Mouse (Mus musculus) intestine, embryonic 14.5 days (tissue): ENCODE data around the gene Fam174b. TPM values are rescaled to one million over a fixed set of nuclear protein-coding genes. Genes with fewer than 3 reads are reported as not detected.

Source experiments
- ATAC-seq: fragments of 200-750 bp; cut with Nextera tagmentation; replicated peaks from 2 replicates; pipeline ENCODE4 v1.8.0; 2017; ENCODE audit warnings: low read depth, moderate number of reproducible peaks, moderate TSS enrichment, moderate library complexity; ENCODE audit not compliant: low FRiP score, low TSS enrichment
- DNase-seq: peaks from one replicate; pipeline ENCODE4 v3.0.0-alpha.2; 2018; ENCODE audit warnings: low spot score
- H3K27ac ChIP-seq: fragments of 300-500 bp; sonication (generic); 2 replicates; pipeline ENCODE4 v1.5.1; 2014; ENCODE audit warnings: low read depth, mild to moderate bottlenecking, control low read depth
- H3K27me3 ChIP-seq: fragments of 300-500 bp; sonication (generic); replicated peaks from 2 replicates; pipeline ENCODE4 v1.6.1; 2014; ENCODE audit warnings: low read length, control low read depth; ENCODE audit not compliant: control insufficient read depth, insufficient read depth
- H3K36me3 ChIP-seq: fragments of 300-500 bp; sonication (generic); 2 replicates; pipeline ENCODE4 v1.6.1; 2014; ENCODE audit warnings: low read length, control low read depth; ENCODE audit not compliant: control insufficient read depth, insufficient read depth
- H3K4me1 ChIP-seq: fragments of 300-500 bp; sonication (generic); replicated peaks from 2 replicates; pipeline ENCODE4 v1.6.1; 2014; ENCODE audit warnings: low read length, control low read depth, mixed read lengths; ENCODE audit not compliant: control insufficient read depth, insufficient read depth
- H3K4me2 ChIP-seq: fragments of 300-500 bp; sonication (generic); 2 replicates; pipeline ENCODE4 v1.6.1; 2014; ENCODE audit warnings: low read length
- H3K4me3 ChIP-seq: fragments of 300-500 bp; sonication (generic); 2 replicates; pipeline ENCODE4 v1.5.1; 2014; ENCODE audit warnings: low read depth, low read length, control low read depth, mixed read lengths
- H3K9ac ChIP-seq: fragments of 300-500 bp; sonication (generic); 2 replicates; pipeline ENCODE4 v1.6.1; 2014; ENCODE audit warnings: mild to moderate bottlenecking, low read length
- H3K9me3 ChIP-seq: fragments of 300-500 bp; sonication (generic); 2 replicates; pipeline ENCODE4 v1.6.1; 2016; ENCODE audit warnings: low read length, control low read depth; ENCODE audit not compliant: control insufficient read depth
- WGBS: fragments of 180-500 bp; shearing (Covaris S2); extraction: QIAGEN DNeasy Blood & Tissue Kit; methylation state at CpG from one replicate; pipeline ENCODE4 v1.1.7; 2014; 5-methylcytosine and 5-hydroxymethylcytosine counted together
- polyA plus RNA-seq: library from polyadenylated mRNA; unstranded; fragments of >200 nt; fragmentation: Nextera tagmentation; extraction: Ambion mirVana; gene quantifications from 2 replicates; pipeline ENCODE4 v1.2.1, GENCODE M21; 2014

The Fam174b gene
- polyA plus RNA-seq, 1 experiment from 2014 or later: 30.0 TPM

DNA sequence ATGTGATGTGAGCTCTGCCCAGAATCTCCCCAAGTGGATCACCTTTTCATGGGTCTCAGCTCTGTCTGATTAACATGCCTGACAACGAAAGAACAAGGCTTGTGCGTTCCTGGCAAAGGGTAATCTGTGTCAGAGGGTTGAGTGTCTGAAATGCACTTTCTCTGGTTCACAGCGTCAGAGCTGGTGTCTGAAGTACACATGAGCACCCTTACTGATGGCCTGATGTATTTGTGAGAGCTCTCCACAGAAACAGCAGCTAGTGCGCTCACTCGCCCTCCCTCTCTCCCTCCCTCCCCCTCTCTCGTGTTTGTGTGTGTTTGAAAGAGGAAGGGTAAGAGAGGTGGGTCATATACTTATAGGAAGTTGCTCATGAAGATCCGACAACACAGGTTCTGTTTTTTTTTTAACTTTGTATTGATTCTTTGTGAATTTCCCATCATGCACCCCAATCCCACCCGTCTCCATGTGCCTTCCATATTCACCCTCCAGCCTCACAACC lies 21.6 kb downstream of the Fam174b start:
- H3K4me2 ChIP-seq: no peak overlapping the region
- no peaks in the 10 kb centered on the region for H3K36me3 ChIP-seq
- no peaks in the 10 kb centered on the region for H3K9me3 ChIP-seq
- ATAC-seq: no peak
- H3K27ac ChIP-seq: no peak overlapping the region
- 80% methylated on average over 8 of the region's 8 CpGs for WGBS
- no peak for DNase-seq
- H3K4me3 ChIP-seq: no peak overlapping the region
- H3K27me3 ChIP-seq: no peaks in the 10 kb centered on the region
- H3K4me1 ChIP-seq: no peaks in the 10 kb centered on the region
- H3K9ac ChIP-seq: no peak overlapping the region

DNA sequence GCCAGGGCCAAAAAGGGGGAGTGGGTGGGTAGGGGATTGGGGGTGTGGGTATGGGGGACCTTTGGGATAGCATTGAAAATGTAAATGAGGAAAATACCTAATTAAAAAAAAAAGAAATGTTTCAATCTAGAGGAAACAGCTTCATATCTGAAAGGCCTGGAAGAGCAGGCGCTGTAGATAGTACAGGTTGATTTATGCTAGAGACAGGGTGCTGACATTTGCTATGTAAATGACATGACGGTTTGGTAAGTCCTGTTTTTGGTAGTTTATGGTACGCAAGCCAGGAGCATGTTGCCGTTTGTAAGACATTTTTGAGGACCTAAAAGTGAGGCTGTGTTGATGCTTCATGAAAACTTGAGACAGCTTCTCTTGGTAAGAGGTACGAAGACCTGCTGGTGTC lies 24.6 kb downstream of the Fam174b start:
- Histone ChIP-seq H3K4me2 (no peak overlapping the region), H3K9me3 (no peaks in the 10 kb centered on the region), H3K4me3 (no peak overlapping the region), H3K27me3 (no peaks in the 10 kb centered on the region), H3K27ac (no peak overlapping the region), H3K36me3 (no peaks in the 10 kb centered on the region; the same call in 1 of the 2 replicates), H3K9ac (no peak overlapping the region), H3K4me1 (no peaks in the 10 kb centered on the region)
- WGBS: 78% methylated on average over 5 of the region's 5 CpGs
- ATAC-seq (no peak), DNase-seq (no peak)

DNA sequence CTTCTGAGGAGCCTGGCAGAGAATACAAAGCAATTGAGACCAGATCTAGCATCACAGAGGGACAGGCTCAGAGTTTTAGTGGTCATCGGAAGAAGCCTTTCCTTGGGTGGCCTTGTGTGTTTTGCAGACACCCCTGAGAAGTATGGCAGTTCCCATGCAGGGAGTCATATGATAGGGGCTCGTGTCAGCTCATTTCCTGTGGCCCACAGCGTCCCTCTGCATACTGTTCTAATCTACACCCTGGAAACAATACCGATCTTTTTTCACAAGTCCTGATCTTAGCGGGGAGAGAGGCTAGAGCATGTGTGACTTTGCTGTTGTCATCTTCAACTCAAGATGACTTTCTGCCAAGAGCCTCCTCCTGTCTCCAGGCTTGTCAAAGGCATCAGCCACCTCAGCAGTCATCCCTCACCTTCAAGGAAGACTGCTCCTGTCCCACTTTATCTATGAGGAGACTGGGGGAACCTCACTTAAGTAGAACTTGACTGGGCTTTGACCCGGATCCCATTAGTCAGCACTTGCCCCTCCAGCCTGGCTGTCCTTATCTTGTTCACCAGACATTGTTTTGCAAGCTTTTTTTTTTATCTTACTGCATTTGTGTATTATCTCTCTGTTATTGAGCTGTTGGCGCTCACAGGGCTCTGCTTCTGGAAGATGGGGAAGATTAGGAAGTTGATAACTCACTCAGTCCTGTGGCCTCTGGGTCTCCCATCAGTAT lies 25.2 kb downstream of the Fam174b start:
- ATAC-seq (no peak), DNase-seq (no peak)
- H3K27ac ChIP-seq: no peak overlapping the region
- H3K4me3 ChIP-seq: no peak overlapping the region
- no peaks in the 10 kb centered on the region for H3K9me3 ChIP-seq
- WGBS: 79% methylated on average over 7 of the region's 7 CpGs
- no peaks in the 10 kb centered on the region for H3K27me3 ChIP-seq
- H3K4me1 ChIP-seq: no peaks in the 10 kb centered on the region
- H3K9ac ChIP-seq: no peak overlapping the region
- no peak overlapping the region for H3K4me2 ChIP-seq
- no peaks in the 10 kb centered on the region; the same call in 1 of the 2 replicates for H3K36me3 ChIP-seq

DNA sequence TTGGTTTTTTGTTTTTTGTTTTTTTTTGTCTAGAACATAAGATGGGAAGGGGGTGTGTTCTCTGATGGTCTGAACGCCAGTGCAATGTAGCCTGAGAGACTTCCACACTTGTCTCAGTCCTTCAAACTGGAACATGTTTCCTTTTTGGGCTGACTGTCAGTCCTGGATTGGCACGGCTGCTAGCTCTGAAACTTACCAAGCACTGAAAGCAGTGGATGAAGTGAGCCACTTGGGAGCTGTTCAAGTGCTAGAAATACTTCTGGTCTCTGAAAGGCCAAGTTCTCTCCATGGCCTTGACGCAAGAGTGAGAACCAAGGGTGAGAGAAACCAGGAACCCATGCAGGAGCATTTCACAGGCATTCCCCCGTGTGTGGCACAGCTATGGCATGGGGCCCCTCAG lies 29.1 kb downstream of the Fam174b start:
- ATAC-seq (no peak), DNase-seq (no peak)
- WGBS: 94% methylated on average over 4 of the region's 4 CpGs
- Histone ChIP-seq H3K36me3 (no peaks in the 10 kb centered on the region; the same call in 1 of the 2 replicates), H3K4me3 (no peak overlapping the region), H3K9me3 (no peaks in the 10 kb centered on the region), H3K9ac (no peak overlapping the region), H3K4me2 (no peak overlapping the region), H3K27me3 (no peaks in the 10 kb centered on the region), H3K4me1 (peaks cover 5% of the 10 kb centered on the region; the same call in 1 of the 2 replicates), H3K27ac (no peak overlapping the region)

GRCm38 (mm10) chr7:73771384-73772274 lies 31.5 kb downstream of the Fam174b start:
- Histone ChIP-seq H3K9ac (no peak overlapping the region), H3K27me3 (no peaks in the 10 kb centered on the region), H3K4me1 (peaks cover 5% of the 10 kb centered on the region; the same call in 1 of the 2 replicates), H3K36me3 (no peaks in the 10 kb centered on the region; the same call in 1 of the 2 replicates), H3K4me3 (no peak overlapping the region), H3K27ac (no peak overlapping the region), H3K4me2 (no peak overlapping the region), H3K9me3 (no peaks in the 10 kb centered on the region)
- WGBS: 47% methylated on average over 19 of the region's 19 CpGs
- ATAC-seq (no peak), DNase-seq (peak; percentile 57)

DNA sequence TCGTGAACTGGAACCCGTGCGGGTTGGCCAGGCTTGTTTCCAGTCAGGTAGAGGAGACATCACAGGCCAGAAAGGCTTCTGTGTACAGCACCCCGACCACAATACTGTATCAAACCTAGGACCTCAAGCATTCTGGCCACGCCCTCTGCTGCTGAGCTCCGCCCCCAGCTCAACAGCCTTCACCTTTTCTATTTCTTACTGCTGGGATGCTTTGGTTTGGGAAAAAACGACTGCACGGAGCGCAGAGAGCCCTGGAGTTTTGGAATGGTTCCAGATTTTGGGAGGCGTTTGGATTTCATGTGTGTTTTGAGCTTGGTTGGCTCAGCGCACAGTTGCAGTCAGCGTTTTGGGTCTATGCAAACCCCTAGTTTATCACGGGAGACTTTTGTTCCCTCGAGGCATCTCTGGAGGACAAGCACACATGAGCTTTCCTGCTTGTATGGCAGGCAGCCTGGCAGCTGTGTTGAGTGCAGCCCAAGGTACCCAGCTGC lies 32.2 kb downstream of the Fam174b start:
- H3K4me3 ChIP-seq: no peak overlapping the region
- whole genome bisulfite sequencing: 63% methylated on average over 14 of the region's 14 CpGs
- no peaks in the 10 kb centered on the region for H3K9me3 ChIP-seq
- no peak overlapping the region for H3K4me2 ChIP-seq
- no peak for DNase-seq
- peaks cover 5% of the 10 kb centered on the region; the same call in 1 of the 2 replicates for H3K4me1 ChIP-seq
- H3K36me3 ChIP-seq: no peaks in the 10 kb centered on the region; the same call in 1 of the 2 replicates
- ATAC-seq: 0 out of 2 replicates have a peak, but pooled peaks have one; percentile 47
- no peak overlapping the region for H3K27ac ChIP-seq
- H3K27me3 ChIP-seq: no peaks in the 10 kb centered on the region
- H3K9ac ChIP-seq: no peak overlapping the region

- Histone ChIP-seq H3K36me3 (no peaks in the 10 kb centered on the region), H3K9me3 (no peaks in the 10 kb centered on the region), H3K27me3 (no peaks in the 10 kb centered on the region), H3K4me1 (peaks cover 5% of the 10 kb centered on the region; the same call in 1 of the 2 replicates), H3K9ac (no peak overlapping the region), H3K4me3 (no peak overlapping the region), H3K27ac (no peak overlapping the region), H3K4me2 (no peak overlapping the region)
- WGBS: 71% methylated on average over 9 of the region's 9 CpGs
- ATAC-seq (no peak), DNase-seq (no peak)
These were observed 34.7 kb downstream of the Fam174b start for GRCm38 (mm10) chr7:73774781-73775180.

DNA sequence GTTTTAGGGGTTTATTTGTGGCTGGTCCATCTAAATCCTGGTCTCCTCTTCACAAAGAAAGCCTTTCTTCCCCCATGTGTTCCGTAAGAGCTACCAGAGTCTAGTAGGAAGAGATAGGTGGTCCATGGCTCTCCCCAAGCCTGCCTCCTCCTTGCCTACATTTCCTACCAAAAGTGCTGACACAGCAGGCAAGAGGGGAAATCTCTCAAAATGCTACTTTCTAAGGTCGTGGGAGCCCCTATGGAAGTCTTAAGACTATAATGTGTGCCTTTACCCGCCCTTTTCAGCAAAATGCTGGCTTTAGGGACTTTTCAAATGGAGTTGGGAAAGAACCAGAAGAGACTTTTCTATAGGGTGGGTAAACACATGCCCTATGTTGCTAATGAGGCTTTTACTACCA lies 37.7 kb downstream of the Fam174b start:
- Histone ChIP-seq H3K4me1 (no peaks in the 10 kb centered on the region), H3K27ac (no peak overlapping the region), H3K9ac (no peak overlapping the region), H3K4me3 (no peak overlapping the region), H3K4me2 (no peak overlapping the region), H3K27me3 (no peaks in the 10 kb centered on the region), H3K9me3 (no peaks in the 10 kb centered on the region), H3K36me3 (no peaks in the 10 kb centered on the region)
- no peak for ATAC-seq
- 83% methylated on average over 3 of the region's 3 CpGs for WGBS
- DNase-seq: no peak
